Mouse (Mus musculus) heart, embryonic 14.5 days (tissue): ENCODE results near the gene Pkp2. TPM values are rescaled to one million over a fixed set of nuclear protein-coding genes. Genes with fewer than 3 reads are reported as not detected.
A peak's percentile ranks its signal among the peaks of the same experiment; 100 is the strongest.
"Not testable (repeated sequence)": the region's sequence is repeated elsewhere in the genome, so short reads cannot be mapped to it uniquely, and the experiment has no call there.

ENCODE experiments used
- ATAC-seq: fragments of 200-750 bp; cut with Nextera tagmentation; 2 replicates; pipeline ENCODE4 v1.8.0; 2017; ENCODE audit warnings: low read depth, moderate TSS enrichment; ENCODE audit not compliant: insufficient number of reproducible peaks, insufficient read depth, low FRiP score
- H3K27ac ChIP-seq, 2 experiments: fragments of 200-500 bp in 1 of 2; fragments of 300-500 bp in 1 of 2; sonication (generic) in 1 of 2; replicated peaks in 1 of 2; 2 replicates each; pipeline ENCODE4 v1.5.1; 2012 to 2014; ENCODE audit warnings: low read depth in 2 of 2, low read length in 2 of 2, control low read depth in 1 of 2, mild to moderate bottlenecking in 1 of 2, mixed read lengths in 1 of 2; ENCODE audit not compliant: control insufficient read depth in 1 of 2, insufficient read depth in 1 of 2
- H3K27me3 ChIP-seq: fragments of 300-500 bp; sonication (generic); 2 replicates; pipeline ENCODE4 v1.6.1; 2014; ENCODE audit warnings: mild to moderate bottlenecking, low read length, control low read depth; ENCODE audit not compliant: control insufficient read depth, insufficient read depth
- H3K36me3 ChIP-seq: fragments of 300-500 bp; sonication (generic); 2 replicates; pipeline ENCODE4 v1.6.1; 2014; ENCODE audit warnings: mild to moderate bottlenecking, control low read depth, low read length, mixed read lengths; ENCODE audit not compliant: control insufficient read depth, insufficient read depth
- H3K4me1 ChIP-seq, 2 experiments: fragments of 200-500 bp in 1 of 2; fragments of 300-500 bp in 1 of 2; sonication (generic) in 1 of 2; 2 replicates each; pipeline ENCODE4 v1.6.1; 2012 to 2014; ENCODE audit warnings: low read length in 2 of 2, control low read depth in 1 of 2, mixed read lengths in 1 of 2; ENCODE audit not compliant: control insufficient read depth in 2 of 2, insufficient read depth in 2 of 2
- H3K4me2 ChIP-seq: fragments of 300-500 bp; sonication (generic); 2 replicates; pipeline ENCODE4 v1.6.1; 2014; ENCODE audit warnings: mild to moderate bottlenecking, low read length
- H3K4me3 ChIP-seq, 2 experiments: fragments of 200-500 bp in 1 of 2; fragments of 300-500 bp in 1 of 2; sonication (generic) in 1 of 2; 2 replicates each; pipeline ENCODE4 v1.5.1; 2012 to 2014; ENCODE audit warnings: low read length in 2 of 2, mild to moderate bottlenecking in 2 of 2, control low read depth in 1 of 2, low read depth in 1 of 2, moderate library complexity in 1 of 2; ENCODE audit not compliant: control insufficient read depth in 1 of 2, insufficient read depth in 1 of 2
- H3K9ac ChIP-seq: fragments of 300-500 bp; sonication (generic); 2 replicates; pipeline ENCODE4 v1.6.1; 2014; ENCODE audit warnings: mild to moderate bottlenecking, low read length
- H3K9me3 ChIP-seq: fragments of 300-500 bp; sonication (generic); 2 replicates; pipeline ENCODE4 v1.6.1; 2016; ENCODE audit warnings: low read length, control low read depth; ENCODE audit not compliant: control insufficient read depth
- WGBS: fragments of 180-500 bp; shearing (Covaris S2); extraction: QIAGEN DNeasy Blood & Tissue Kit; methylation state at CpG from one replicate; pipeline ENCODE4 v1.1.7; 2014; 5-methylcytosine and 5-hydroxymethylcytosine counted together
- polyA plus RNA-seq: library from polyadenylated mRNA; unstranded; fragments of >200 nt; fragmentation: Nextera tagmentation; extraction: Ambion mirVana; gene quantifications from 2 replicates; pipeline ENCODE4 v1.2.1, GENCODE M21; 2014

Gene Pkp2
- 157 and 162 TPM in 2 replicates for polyA plus RNA-seq

DNA sequence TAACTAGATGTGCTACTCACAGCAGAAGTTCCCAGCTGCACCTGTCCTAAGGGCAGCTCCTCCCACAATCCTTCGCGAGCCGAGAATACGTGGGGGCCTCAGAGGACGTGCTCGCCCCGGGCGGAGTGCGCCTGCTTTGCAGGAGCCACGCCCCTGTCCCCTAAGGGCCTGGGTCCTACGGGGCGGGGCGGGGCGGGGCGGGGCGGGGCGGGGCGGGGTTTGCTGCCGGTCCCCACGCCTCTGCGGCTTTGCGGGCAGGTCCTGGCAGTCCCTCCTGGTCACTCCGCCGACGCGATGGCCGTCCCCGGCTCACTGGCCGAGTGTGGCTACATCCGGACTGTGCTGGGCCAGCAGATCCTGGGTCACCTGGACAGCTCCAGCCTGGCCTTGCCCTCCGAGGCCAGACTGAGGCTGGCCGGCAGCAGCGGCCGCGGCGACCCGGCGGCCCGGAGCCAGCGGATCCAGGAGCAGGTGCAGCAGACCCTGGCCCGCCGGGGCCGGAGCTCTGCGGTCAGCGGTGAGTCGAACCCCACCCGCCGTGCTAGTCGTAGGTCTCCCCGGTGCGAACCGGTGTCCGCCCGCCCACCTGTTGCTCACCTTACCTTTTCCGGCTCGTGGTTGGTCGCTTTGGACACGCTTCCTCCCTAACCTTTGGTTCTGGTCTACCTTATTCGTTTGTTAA is at the start of gene Pkp2:
Gene Pkp2, plus strand, starts transcription at position 240 of the 682 bp plus-strand sequence.
- no peaks in the 10 kb centered on the region for H3K27me3 ChIP-seq
- peak within 1 kb of the TSS; percentile 81 for H3K4me2 ChIP-seq
- peak within 1 kb of the TSS; percentile 98 for H3K9ac ChIP-seq
- under 1% methylated on average over 59 of the region's 59 CpGs for WGBS
- peak; percentile 96 for ATAC-seq
- H3K27ac ChIP-seq, result peak within 1 kb of the TSS; percentile 89 to 98
- 0 out of 2 replicates have a peak, but pooled peaks cover 3% of the 10 kb centered on the region for H3K36me3 ChIP-seq
- peaks cover 2 to 18% of the 10 kb centered on the region in 2 experiments; a peak in 3 of 4 replicates for H3K4me1 ChIP-seq
- H3K9me3 ChIP-seq, result no peaks in the 10 kb centered on the region
- H3K4me3 ChIP-seq, result peak within 1 kb of the TSS; percentile 86 to 92

DNA sequence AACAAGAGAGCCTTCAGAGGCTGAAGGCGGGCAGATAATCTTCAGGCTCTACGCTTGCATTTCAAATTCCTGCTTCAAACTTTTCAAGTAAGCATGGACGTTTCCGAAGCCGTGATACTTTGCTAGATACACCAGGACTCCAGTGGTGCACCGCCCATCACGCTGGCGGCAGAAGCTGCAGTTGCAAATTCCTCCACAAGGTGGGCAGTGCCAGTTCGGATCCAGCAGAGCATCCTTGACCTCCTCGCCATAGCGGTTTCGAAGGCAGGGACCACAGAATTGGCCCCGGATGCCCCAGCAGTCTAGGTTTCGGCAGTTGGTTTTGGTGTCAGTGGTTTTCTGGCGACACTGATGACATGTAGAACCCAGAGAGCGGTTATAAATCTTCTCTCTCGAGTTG is 15.7 kb upstream of the Pkp2 start:
- H3K9me3 ChIP-seq, result no peaks in the 10 kb centered on the region
- no peak overlapping the region for H3K4me2 ChIP-seq
- H3K4me3 ChIP-seq, result no peak overlapping the region
- H3K4me1 ChIP-seq, result no peaks in the 10 kb centered on the region
- H3K36me3 ChIP-seq, result no peaks in the 10 kb centered on the region
- H3K9ac ChIP-seq, result no peak overlapping the region
- H3K27ac ChIP-seq, result no peak overlapping the region
- 56% methylated on average over 17 of the region's 17 CpGs for WGBS
- no peak for ATAC-seq
- H3K27me3 ChIP-seq, result no peaks in the 10 kb centered on the region

DNA sequence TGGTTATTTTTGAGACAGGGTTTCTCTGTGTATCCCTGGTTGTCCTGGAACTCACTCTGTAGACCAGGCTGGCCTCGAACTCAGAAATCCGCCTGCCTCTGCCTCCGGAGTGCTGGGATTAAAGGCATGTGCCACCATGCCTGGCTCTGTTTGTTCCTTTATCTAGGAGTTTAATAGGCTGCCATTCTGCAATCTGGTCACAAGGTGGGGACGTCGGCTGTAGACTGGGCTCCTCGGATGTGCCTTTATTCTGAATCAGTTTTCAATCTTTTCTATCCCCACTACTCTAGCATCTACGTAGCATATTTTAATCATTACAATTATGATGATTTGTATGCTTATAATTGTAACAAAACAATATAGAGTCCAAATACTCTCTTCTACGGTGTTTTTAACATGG is 11.1 kb upstream of the Pkp2 start:
- H3K36me3 ChIP-seq, ATAC-seq, H3K27ac ChIP-seq, H3K4me1 ChIP-seq, H3K4me2 ChIP-seq, H3K27me3 ChIP-seq, H3K9ac ChIP-seq, H3K9me3 ChIP-seq, H3K4me3 ChIP-seq: not testable (repeated sequence)
- WGBS, result 34% methylated on average over 8 of the region's 8 CpGs

DNA sequence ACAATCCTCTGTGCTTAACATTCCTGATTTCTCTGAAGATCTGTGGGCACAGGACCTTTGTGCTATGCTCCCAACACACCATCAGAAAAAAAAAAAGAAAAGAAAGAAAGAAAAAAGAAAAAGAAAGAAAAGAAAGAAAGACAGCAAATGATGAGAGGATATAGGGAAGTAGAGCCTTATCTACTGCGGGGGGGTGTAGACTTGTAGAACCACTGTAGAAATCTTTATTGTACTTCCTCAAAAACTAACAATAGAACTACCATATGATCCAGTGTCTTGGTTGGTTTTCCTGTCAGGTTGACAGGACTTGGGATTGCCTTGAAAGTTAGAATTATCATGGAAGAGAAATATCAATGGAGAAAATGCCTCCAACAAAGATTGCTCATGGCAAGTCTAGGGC is 8.5 kb upstream of the Pkp2 start:
- Histone ChIP-seq H3K4me1 (no peaks in the 10 kb centered on the region), H3K4me2 (no peak overlapping the region), H3K9me3 (no peaks in the 10 kb centered on the region), H3K4me3 (no peak overlapping the region), H3K27ac (no peak overlapping the region), H3K27me3 (no peaks in the 10 kb centered on the region), H3K9ac (no peak overlapping the region), H3K36me3 (no peaks in the 10 kb centered on the region)
- WGBS, result 80% methylated on average over 1 of the region's 1 CpGs
- no peak for ATAC-seq

DNA sequence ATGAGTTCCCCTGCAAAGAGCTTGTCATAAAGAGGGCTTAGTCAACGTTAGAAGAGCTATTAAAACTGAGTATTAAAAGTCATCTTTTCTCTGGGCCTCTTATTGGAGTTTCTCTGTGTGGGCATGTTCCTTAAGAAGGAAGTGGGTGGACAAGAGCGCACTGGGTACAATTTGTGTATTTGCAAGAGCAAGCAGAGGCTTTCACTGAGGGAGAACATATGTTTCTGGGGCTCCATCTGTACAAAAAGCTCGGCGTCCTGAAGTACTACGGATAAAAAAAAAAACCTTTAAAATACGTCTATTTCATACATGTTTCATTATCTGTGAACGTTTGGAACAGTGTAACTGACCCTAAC is 417 bp upstream of the Pkp2 start:
- no peaks in the 10 kb centered on the region for H3K9me3 ChIP-seq
- peaks cover 2 to 18% of the 10 kb centered on the region in 2 experiments; a peak in 3 of 4 replicates for H3K4me1 ChIP-seq
- no peaks in the 10 kb centered on the region for H3K27me3 ChIP-seq
- peak overlapping the region; percentile 46 to 73; a peak in 3 of 4 replicates for H3K27ac ChIP-seq
- no peak for ATAC-seq
- H3K4me3 ChIP-seq, result peak overlapping the region; percentile 25 to 92; a peak in 3 of 4 replicates
- peak overlapping the region; percentile 81 for H3K4me2 ChIP-seq
- 20% methylated on average over 7 of the region's 7 CpGs for WGBS
- peak overlapping the region; percentile 42; the same call in 1 of the 2 replicates for H3K9ac ChIP-seq
- H3K36me3 ChIP-seq, result 0 out of 2 replicates have a peak, but pooled peaks cover 3% of the 10 kb centered on the region

DNA sequence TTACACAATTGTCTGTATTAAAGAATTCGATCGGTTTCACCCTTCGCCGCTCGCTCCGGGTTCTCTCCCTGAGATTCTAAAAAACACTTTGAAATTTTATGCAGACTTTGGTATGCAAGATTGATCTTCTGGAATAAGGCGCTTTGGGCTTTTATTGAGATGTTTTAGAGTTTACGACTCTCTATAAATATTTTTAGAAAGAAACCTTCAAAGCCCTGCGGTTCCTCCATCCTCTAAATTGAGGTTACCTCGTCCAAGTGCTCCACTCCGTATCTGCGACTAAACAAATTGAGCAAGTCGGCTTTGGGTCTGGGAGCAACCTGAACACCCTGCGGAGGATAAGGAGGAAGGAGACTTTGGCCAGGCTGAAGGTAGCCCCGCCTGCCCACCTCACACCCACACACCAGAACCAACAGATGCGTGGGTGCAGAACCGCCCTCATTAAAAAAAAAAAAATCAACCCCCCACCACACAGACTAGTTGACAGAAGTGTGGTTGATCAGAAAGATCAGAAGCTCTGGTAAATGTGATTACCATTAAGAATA is 715 bp downstream of the Pkp2 start:
- H3K9ac ChIP-seq, result peak overlapping the region; percentile 98
- peak overlapping the region; percentile 89 to 98 for H3K27ac ChIP-seq
- H3K9me3 ChIP-seq, result no peaks in the 10 kb centered on the region
- H3K4me2 ChIP-seq, result peak overlapping the region; percentile 81
- WGBS, result under 1% methylated on average over 17 of the region's 17 CpGs
- H3K4me3 ChIP-seq, result peak overlapping the region; percentile 86 to 92
- H3K27me3 ChIP-seq, result no peaks in the 10 kb centered on the region
- 0 out of 2 replicates have a peak, but pooled peaks cover 3% of the 10 kb centered on the region for H3K36me3 ChIP-seq
- H3K4me1 ChIP-seq, result peaks cover 2 to 18% of the 10 kb centered on the region in 2 experiments; a peak in 3 of 4 replicates
- ATAC-seq, result no peak

DNA sequence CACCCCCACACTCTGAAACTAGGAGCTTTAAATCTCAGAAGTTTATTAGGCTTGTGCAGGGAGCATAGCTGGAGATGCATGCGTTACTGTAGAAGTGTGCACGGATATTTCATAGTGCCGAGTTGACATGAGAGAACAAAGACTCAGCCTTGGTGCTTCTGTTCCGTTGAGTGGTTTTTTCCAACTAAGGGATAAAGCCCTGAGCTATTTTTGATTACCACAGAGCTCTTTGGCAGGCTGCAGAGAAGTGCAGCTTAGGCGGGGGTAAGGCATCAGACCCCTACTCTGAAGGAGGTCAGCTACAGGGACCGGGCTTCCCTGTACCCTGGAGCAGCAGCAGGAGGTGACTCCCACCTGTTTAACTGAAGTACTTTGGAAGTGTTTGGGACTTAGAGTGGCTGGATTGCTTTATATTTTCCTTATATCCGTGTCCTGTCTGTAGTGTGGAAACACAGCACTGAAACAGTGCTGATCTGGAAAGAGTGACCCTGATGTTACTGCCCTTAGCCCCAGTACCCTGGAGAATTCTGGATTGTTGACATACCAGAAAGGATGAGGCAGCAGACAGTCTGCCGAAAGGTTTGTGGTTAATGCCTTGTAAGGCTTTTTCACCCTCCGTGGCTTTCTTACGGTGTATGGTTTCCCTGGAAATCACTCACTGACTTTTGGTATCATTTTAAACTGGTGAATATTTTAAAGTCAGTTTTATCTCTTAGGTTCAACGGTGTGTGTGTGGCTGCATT is 2.7 kb downstream of the Pkp2 start:
- H3K27ac ChIP-seq, result peak overlapping the region; percentile 98
- H3K4me3 ChIP-seq, result peak overlapping the region; percentile 40 to 92
- H3K4me2 ChIP-seq, result peak overlapping the region; percentile 81
- ATAC-seq, result peak; percentile 37; the same call in 1 of the 2 replicates
- 6% methylated on average over 11 of the region's 11 CpGs for WGBS
- peaks cover 7 to 25% of the 10 kb centered on the region in 2 experiments for H3K4me1 ChIP-seq
- H3K36me3 ChIP-seq, result 0 out of 2 replicates have a peak, but pooled peaks cover 3% of the 10 kb centered on the region
- H3K9ac ChIP-seq, result peak overlapping the region; percentile 98
- no peaks in the 10 kb centered on the region for H3K27me3 ChIP-seq
- no peaks in the 10 kb centered on the region for H3K9me3 ChIP-seq
